Mouse (Mus musculus): ENCODE data around the gene Nfam1. TPM values are rescaled to one million over a fixed set of nuclear protein-coding genes. Genes with fewer than 3 reads are reported as not detected.

The Nfam1 gene
- polyA plus RNA-seq, 1 experiment from 2014 or later, result 2.1 TPM

- no peak for ATAC-seq (ENCODE audit: low FRiP score, low read depth)
- Histone ChIP-seq H3K4me2 (peak overlapping the region; percentile 45; the same call in 1 of the 2 replicates), H3K9me3 (no peaks in the 10 kb centered on the region), H3K27ac (replicated peaks) (no peak overlapping the region), H3K27me3 (no peaks in the 10 kb centered on the region; the same call in 1 of the 2 replicates), H3K4me1 (replicated peaks) (peaks cover 77% of the 10 kb centered on the region), H3K36me3 (no peaks in the 10 kb centered on the region), H3K9ac (no peak overlapping the region), H3K4me3 (no peak overlapping the region)
- WGBS, result 41% methylated on average over 7 of the region's 7 CpGs
Measured at GRCm38 (mm10) chr15:82984574-82984973, 48.5 kb downstream of the Nfam1 start.

GRCm38 (mm10) chr15:82984097-82984496 lies 49.0 kb downstream of the Nfam1 start:
- 0 out of 2 replicates have a peak, but pooled peaks have one; percentile 0 for ATAC-seq (ENCODE audit: low FRiP score, low read depth)

GRCm38 (mm10) chr15:82983416-82984026 lies 49.6 kb downstream of the Nfam1 start:
- Histone ChIP-seq H3K4me3 (peak overlapping the region; percentile 9), H3K27me3 (no peaks in the 10 kb centered on the region; the same call in 1 of the 2 replicates), H3K9ac (no peak overlapping the region), H3K27ac (replicated peaks) (peak overlapping the region; percentile 74), H3K36me3 (no peaks in the 10 kb centered on the region), H3K4me2 (peak overlapping the region; percentile 45), H3K4me1 (replicated peaks) (peaks cover 66% of the 10 kb centered on the region), H3K9me3 (no peaks in the 10 kb centered on the region)
- WGBS, result 3% methylated on average over 9 of the region's 9 CpGs
- peak; percentile 28; the same call in 1 of the 2 replicates for ATAC-seq (ENCODE audit: low FRiP score, low read depth)

More at GRCm38 (mm10) chr15:82984097-82984496, 49.0 kb downstream of the Nfam1 start:
- no peak overlapping the region for H3K4me3 ChIP-seq
- peaks cover 72% of the 10 kb centered on the region for H3K4me1 ChIP-seq (replicated peaks)
- no peaks in the 10 kb centered on the region for H3K9me3 ChIP-seq
- H3K27me3 ChIP-seq, result no peaks in the 10 kb centered on the region; the same call in 1 of the 2 replicates
- H3K9ac ChIP-seq, result no peak overlapping the region
- peak overlapping the region; percentile 45 for H3K4me2 ChIP-seq
- WGBS, result 21% methylated on average over 4 of the region's 4 CpGs
- H3K27ac ChIP-seq (replicated peaks), result no peak overlapping the region; the same call in 1 of the 2 replicates
- H3K36me3 ChIP-seq, result no peaks in the 10 kb centered on the region

- Histone ChIP-seq H3K9ac (peak overlapping the region; percentile 18; the same call in 1 of the 2 replicates), H3K4me2 (peak overlapping the region; percentile 45), H3K4me1 (replicated peaks) (peaks cover 60% of the 10 kb centered on the region), H3K36me3 (no peaks in the 10 kb centered on the region), H3K27me3 (no peaks in the 10 kb centered on the region; the same call in 1 of the 2 replicates), H3K27ac (replicated peaks) (peak overlapping the region; percentile 74), H3K4me3 (peak overlapping the region; percentile 9), H3K9me3 (no peaks in the 10 kb centered on the region)
- 4% methylated on average over 18 of the region's 18 CpGs for WGBS
- ATAC-seq (ENCODE audit: low FRiP score, low read depth), result no peak
Measured at GRCm38 (mm10) chr15:82982724-82983415, 50.2 kb downstream of the Nfam1 start.

- Histone ChIP-seq H3K9me3 (no peaks in the 10 kb centered on the region), H3K9ac (no peak overlapping the region), H3K36me3 (no peaks in the 10 kb centered on the region), H3K27ac (replicated peaks) (peak overlapping the region; percentile 74), H3K4me3 (no peak overlapping the region), H3K4me2 (peak overlapping the region; percentile 45), H3K27me3 (no peaks in the 10 kb centered on the region; the same call in 1 of the 2 replicates), H3K4me1 (replicated peaks) (peaks cover 51% of the 10 kb centered on the region)
- 40% methylated on average over 15 of the region's 15 CpGs for WGBS
- no peak for ATAC-seq (ENCODE audit: low FRiP score, low read depth)
Measured at GRCm38 (mm10) chr15:82981676-82982520, 51.2 kb downstream of the Nfam1 start.

- H3K4me1 ChIP-seq (replicated peaks), result peaks cover 35% of the 10 kb centered on the region
- H3K27me3 ChIP-seq, result peaks cover 5% of the 10 kb centered on the region; the same call in 1 of the 2 replicates
- no peak overlapping the region for H3K4me3 ChIP-seq
- H3K27ac ChIP-seq (replicated peaks), result no peak overlapping the region
- no peaks in the 10 kb centered on the region for H3K36me3 ChIP-seq
- no peak overlapping the region for H3K4me2 ChIP-seq
- no peaks in the 10 kb centered on the region for H3K9me3 ChIP-seq
- no peak overlapping the region for H3K9ac ChIP-seq
- 81% methylated on average over 1 of the region's 1 CpGs for WGBS
- no peak for ATAC-seq (ENCODE audit: low FRiP score, low read depth)
Measured at GRCm38 (mm10) chr15:82979531-82979930, 53.6 kb downstream of the Nfam1 start.

- WGBS, result 67% methylated on average over 1 of the region's 1 CpGs
- Histone ChIP-seq H3K36me3 (no peaks in the 10 kb centered on the region), H3K4me1 (replicated peaks) (peaks cover 3% of the 10 kb centered on the region; the same call in 1 of the 2 replicates), H3K4me2 (no peak overlapping the region), H3K4me3 (no peak overlapping the region), H3K9me3 (no peaks in the 10 kb centered on the region), H3K27ac (replicated peaks) (no peak overlapping the region), H3K27me3 (0 out of 2 replicates have a peak, but pooled peaks cover 5% of the 10 kb centered on the region), H3K9ac (no peak overlapping the region)
- ATAC-seq (ENCODE audit: low FRiP score, low read depth), result no peak; the same call in 1 of the 2 replicates
Measured at GRCm38 (mm10) chr15:82974471-82974870, 58.6 kb downstream of the Nfam1 start.

- no peak for ATAC-seq (ENCODE audit: low FRiP score, low read depth)
- Histone ChIP-seq H3K36me3 (no peaks in the 10 kb centered on the region), H3K27me3 (no peaks in the 10 kb centered on the region; the same call in 1 of the 2 replicates), H3K9me3 (no peaks in the 10 kb centered on the region), H3K9ac (no peak overlapping the region), H3K27ac (replicated peaks) (no peak overlapping the region), H3K4me3 (no peak overlapping the region), H3K4me1 (replicated peaks) (peaks cover 31% of the 10 kb centered on the region), H3K4me2 (no peak overlapping the region)
- 26% methylated on average over 6 of the region's 6 CpGs for WGBS
Measured at GRCm38 (mm10) chr15:82969206-82969721, 63.8 kb downstream of the Nfam1 start.

GRCm38 (mm10) chr15:82968449-82968848 lies 64.7 kb downstream of the Nfam1 start:
- Histone ChIP-seq H3K9me3 (no peaks in the 10 kb centered on the region), H3K4me3 (peak overlapping the region; percentile 10), H3K9ac (peak overlapping the region; percentile 1; the same call in 1 of the 2 replicates), H3K27me3 (no peaks in the 10 kb centered on the region; the same call in 1 of the 2 replicates), H3K4me1 (replicated peaks) (peaks cover 36% of the 10 kb centered on the region), H3K36me3 (no peaks in the 10 kb centered on the region), H3K4me2 (peak overlapping the region; percentile 49), H3K27ac (replicated peaks) (peak overlapping the region; percentile 52)
- ATAC-seq (ENCODE audit: low FRiP score, low read depth), result peak; percentile 55
- under 1% methylated on average over 22 of the region's 22 CpGs for WGBS

GRCm38 (mm10) chr15:82967947-82968346 lies 65.2 kb downstream of the Nfam1 start:
- peak overlapping the region; percentile 49 for H3K4me2 ChIP-seq
- peaks cover 39% of the 10 kb centered on the region for H3K4me1 ChIP-seq (replicated peaks)
- no peak for ATAC-seq (ENCODE audit: low FRiP score, low read depth)
- no peaks in the 10 kb centered on the region for H3K9me3 ChIP-seq
- H3K36me3 ChIP-seq, result no peaks in the 10 kb centered on the region
- no peaks in the 10 kb centered on the region; the same call in 1 of the 2 replicates for H3K27me3 ChIP-seq
- peak overlapping the region; percentile 10; the same call in 1 of the 2 replicates for H3K4me3 ChIP-seq
- H3K9ac ChIP-seq, result 0 out of 2 replicates have a peak overlapping the region, but pooled peaks have one; percentile 1
- 21% methylated on average over 6 of the region's 6 CpGs for WGBS
- peak overlapping the region; percentile 52 for H3K27ac ChIP-seq (replicated peaks)

GRCm38 (mm10) chr15:82964266-82964825 lies 68.8 kb downstream of the Nfam1 start:
- no peaks in the 10 kb centered on the region for H3K36me3 ChIP-seq
- H3K4me3 ChIP-seq, result peak overlapping the region; percentile 61
- ATAC-seq (ENCODE audit: low FRiP score, low read depth), result no peak
- no peaks in the 10 kb centered on the region for H3K9me3 ChIP-seq
- 0 out of 2 replicates have a peak overlapping the region, but pooled peaks have one; percentile 23 for H3K9ac ChIP-seq
- H3K27ac ChIP-seq (replicated peaks), result peak overlapping the region; percentile 79
- H3K4me1 ChIP-seq (replicated peaks), result peaks cover 71% of the 10 kb centered on the region
- WGBS, result 51% methylated on average over 14 of the region's 14 CpGs
- no peaks in the 10 kb centered on the region; the same call in 1 of the 2 replicates for H3K27me3 ChIP-seq
- H3K4me2 ChIP-seq, result peak overlapping the region; percentile 72
